Mouse (Mus musculus): ENCODE measurements around the gene Gm36864. TPM values are rescaled to one million over a fixed set of nuclear protein-coding genes. Genes with fewer than 3 reads are reported as not detected.
"Not testable (repeated sequence)": the region's sequence is repeated elsewhere in the genome, so short reads cannot be mapped to it uniquely, and the experiment has no call there.

Gene Gm36864
- polyA plus RNA-seq, 1 experiment from 2014 or later, result not detected

- Histone ChIP-seq H3K9ac (ENCODE audit: low read depth, low read length) (no peak overlapping the region), H3K27ac (ENCODE audit: low read depth, low read length) (no peak overlapping the region), H3K4me3 (ENCODE audit: low read length) (no peak overlapping the region), H3K27me3 (ENCODE audit: control insufficient read depth, insufficient read depth, low read length) (no peaks in the 10 kb centered on the region), H3K9me3 (ENCODE audit: control insufficient read depth, low read length) (no peaks in the 10 kb centered on the region), H3K36me3 (ENCODE audit: control insufficient read depth, insufficient read depth, low read length) (peaks cover 57% of the 10 kb centered on the region), H3K4me2 (replicated peaks; ENCODE audit: low read depth, low read length) (no peak overlapping the region), H3K4me1 (ENCODE audit: control insufficient read depth, insufficient read depth, low read length) (peaks cover 26% of the 10 kb centered on the region)
- WGBS, result 95% methylated on average over 4 of the region's 4 CpGs
- ATAC-seq (ENCODE audit: low FRiP score, low TSS enrichment), result no peak
Measured at GRCm38 (mm10) chr7:44249248-44249647, 13.3 kb downstream of the Gm36864 start.

GRCm38 (mm10) chr7:44250732-44251275 lies 14.8 kb downstream of the Gm36864 start:
- not testable (repeated sequence) for H3K27me3 ChIP-seq (ENCODE audit: control insufficient read depth, insufficient read depth, low read length); H3K9ac ChIP-seq (ENCODE audit: low read depth, low read length); H3K4me2 ChIP-seq (replicated peaks; ENCODE audit: low read depth, low read length); ATAC-seq (ENCODE audit: low FRiP score, low TSS enrichment); H3K27ac ChIP-seq (ENCODE audit: low read depth, low read length); H3K9me3 ChIP-seq (ENCODE audit: control insufficient read depth, low read length); H3K4me3 ChIP-seq (ENCODE audit: low read length)
- Histone ChIP-seq H3K4me1 (ENCODE audit: control insufficient read depth, insufficient read depth, low read length) (peaks cover 21% of the 10 kb centered on the region), H3K36me3 (ENCODE audit: control insufficient read depth, insufficient read depth, low read length) (peaks cover 57% of the 10 kb centered on the region)
- WGBS, result 90% methylated on average over 17 of the region's 17 CpGs

- no peak for ATAC-seq (ENCODE audit: low FRiP score, low TSS enrichment)
- H3K27ac ChIP-seq (ENCODE audit: low read depth, low read length), result 0 out of 2 replicates have a peak overlapping the region, but pooled peaks have one; percentile 11
Measured at GRCm38 (mm10) chr7:44253023-44253616, 17.1 kb downstream of the Gm36864 start.

GRCm38 (mm10) chr7:44254930-44255329 lies 19.0 kb downstream of the Gm36864 start:
- 0 out of 2 replicates have a peak, but pooled peaks cover 3% of the 10 kb centered on the region for H3K4me1 ChIP-seq (ENCODE audit: control insufficient read depth, insufficient read depth, low read length)
- no peaks in the 10 kb centered on the region for H3K27me3 ChIP-seq (ENCODE audit: control insufficient read depth, insufficient read depth, low read length)
- H3K9me3 ChIP-seq (ENCODE audit: control insufficient read depth, low read length), result no peaks in the 10 kb centered on the region
- H3K4me3 ChIP-seq (ENCODE audit: low read length), result no peak overlapping the region
- no peak overlapping the region for H3K27ac ChIP-seq (ENCODE audit: low read depth, low read length)
- WGBS, result 85% methylated on average over 6 of the region's 6 CpGs
- H3K36me3 ChIP-seq (ENCODE audit: control insufficient read depth, insufficient read depth, low read length), result peaks cover 35% of the 10 kb centered on the region
- no peak for ATAC-seq (ENCODE audit: low FRiP score, low TSS enrichment)
- H3K4me2 ChIP-seq (replicated peaks; ENCODE audit: low read depth, low read length), result no peak overlapping the region
- no peak overlapping the region for H3K9ac ChIP-seq (ENCODE audit: low read depth, low read length)

More at GRCm38 (mm10) chr7:44253023-44253616, 17.1 kb downstream of the Gm36864 start:
- H3K27me3 ChIP-seq (ENCODE audit: control insufficient read depth, insufficient read depth, low read length), result no peaks in the 10 kb centered on the region
- H3K4me1 ChIP-seq (ENCODE audit: control insufficient read depth, insufficient read depth, low read length), result peaks cover 14% of the 10 kb centered on the region
- no peaks in the 10 kb centered on the region for H3K9me3 ChIP-seq (ENCODE audit: control insufficient read depth, low read length)
- no peak overlapping the region for H3K4me2 ChIP-seq (replicated peaks; ENCODE audit: low read depth, low read length)
- 77% methylated on average over 15 of the region's 15 CpGs for WGBS
- no peak overlapping the region for H3K9ac ChIP-seq (ENCODE audit: low read depth, low read length)
- H3K36me3 ChIP-seq (ENCODE audit: control insufficient read depth, insufficient read depth, low read length), result peaks cover 53% of the 10 kb centered on the region
- H3K4me3 ChIP-seq (ENCODE audit: low read length), result no peak overlapping the region

- H3K27me3 ChIP-seq (ENCODE audit: control insufficient read depth, insufficient read depth, low read length), result no peaks in the 10 kb centered on the region; the same call in 1 of the 2 replicates
Measured at GRCm38 (mm10) chr7:44257278-44257677, 21.3 kb downstream of the Gm36864 start, which contains the start of gene Acp4. Gene Acp4, minus strand, starts transcription at chr7:44257378.

GRCm38 (mm10) chr7:44260410-44260809 lies 24.4 kb downstream of the Gm36864 start:
- Histone ChIP-seq H3K9me3 (ENCODE audit: control insufficient read depth, low read length) (no peaks in the 10 kb centered on the region), H3K27ac (ENCODE audit: low read depth, low read length) (no peak overlapping the region), H3K4me1 (ENCODE audit: control insufficient read depth, insufficient read depth, low read length) (0 out of 2 replicates have a peak, but pooled peaks cover 4% of the 10 kb centered on the region), H3K27me3 (ENCODE audit: control insufficient read depth, insufficient read depth, low read length) (no peaks in the 10 kb centered on the region; the same call in 1 of the 2 replicates), H3K36me3 (ENCODE audit: control insufficient read depth, insufficient read depth, low read length) (no peaks in the 10 kb centered on the region), H3K4me2 (replicated peaks; ENCODE audit: low read depth, low read length) (no peak overlapping the region), H3K9ac (ENCODE audit: low read depth, low read length) (no peak overlapping the region), H3K4me3 (ENCODE audit: low read length) (no peak overlapping the region)
- no peak for ATAC-seq (ENCODE audit: low FRiP score, low TSS enrichment)
- WGBS, result 82% methylated on average over 6 of the region's 6 CpGs

More at GRCm38 (mm10) chr7:44257278-44257677, 21.3 kb downstream of the Gm36864 start, which contains the start of gene Acp4:
- H3K4me1 ChIP-seq (ENCODE audit: control insufficient read depth, insufficient read depth, low read length), result 0 out of 2 replicates have a peak, but pooled peaks cover 2% of the 10 kb centered on the region
- no peak within 1 kb of the TSS for H3K4me2 ChIP-seq (replicated peaks; ENCODE audit: low read depth, low read length)
- H3K27ac ChIP-seq (ENCODE audit: low read depth, low read length), result no peak within 1 kb of the TSS
- ATAC-seq (ENCODE audit: low FRiP score, low TSS enrichment), result no peak
- WGBS, result 81% methylated on average over 4 of the region's 4 CpGs
- no peaks in the 10 kb centered on the region for H3K9me3 ChIP-seq (ENCODE audit: control insufficient read depth, low read length)
- no peak within 1 kb of the TSS for H3K4me3 ChIP-seq (ENCODE audit: low read length)
- H3K36me3 ChIP-seq (ENCODE audit: control insufficient read depth, insufficient read depth, low read length), result peaks cover 17% of the 10 kb centered on the region
- H3K9ac ChIP-seq (ENCODE audit: low read depth, low read length), result no peak within 1 kb of the TSS

GRCm38 (mm10) chr7:44261147-44261546 lies 25.2 kb downstream of the Gm36864 start, which contains the start of gene Gm15517:
Gene Gm15517, plus strand, starts transcription at chr7:44261447.
- no peak within 1 kb of the TSS for H3K27ac ChIP-seq (ENCODE audit: low read depth, low read length)
- H3K9me3 ChIP-seq (ENCODE audit: control insufficient read depth, low read length), result no peaks in the 10 kb centered on the region
- no peaks in the 10 kb centered on the region for H3K36me3 ChIP-seq (ENCODE audit: control insufficient read depth, insufficient read depth, low read length)
- no peak within 1 kb of the TSS for H3K4me3 ChIP-seq (ENCODE audit: low read length)
- ATAC-seq (ENCODE audit: low FRiP score, low TSS enrichment), result no peak
- no peak within 1 kb of the TSS for H3K9ac ChIP-seq (ENCODE audit: low read depth, low read length)
- H3K4me1 ChIP-seq (ENCODE audit: control insufficient read depth, insufficient read depth, low read length), result 0 out of 2 replicates have a peak, but pooled peaks cover 4% of the 10 kb centered on the region
- no peaks in the 10 kb centered on the region; the same call in 1 of the 2 replicates for H3K27me3 ChIP-seq (ENCODE audit: control insufficient read depth, insufficient read depth, low read length)
- 53% methylated on average over 5 of the region's 5 CpGs for WGBS
- no peak within 1 kb of the TSS for H3K4me2 ChIP-seq (replicated peaks; ENCODE audit: low read depth, low read length)

GRCm38 (mm10) chr7:44262791-44263643 lies 27.0 kb downstream of the Gm36864 start:
- Histone ChIP-seq H3K27me3 (ENCODE audit: control insufficient read depth, insufficient read depth, low read length) (no peaks in the 10 kb centered on the region; the same call in 1 of the 2 replicates), H3K9me3 (ENCODE audit: control insufficient read depth, low read length) (no peaks in the 10 kb centered on the region), H3K4me3 (ENCODE audit: low read length) (no peak overlapping the region; the same call in 1 of the 2 replicates), H3K4me1 (ENCODE audit: control insufficient read depth, insufficient read depth, low read length) (0 out of 2 replicates have a peak, but pooled peaks cover 4% of the 10 kb centered on the region), H3K4me2 (replicated peaks; ENCODE audit: low read depth, low read length) (peak overlapping the region; percentile 41), H3K27ac (ENCODE audit: low read depth, low read length) (no peak overlapping the region), H3K9ac (ENCODE audit: low read depth, low read length) (peak overlapping the region; percentile 7; the same call in 1 of the 2 replicates), H3K36me3 (ENCODE audit: control insufficient read depth, insufficient read depth, low read length) (no peaks in the 10 kb centered on the region)
- ATAC-seq (ENCODE audit: low FRiP score, low TSS enrichment), result peak; percentile 74
- WGBS, result 3% methylated on average over 34 of the region's 34 CpGs

Measured in kidney, embryonic 14.5 days (tissue).